Mouse (Mus musculus) liver, embryonic 11.5 days (tissue): Measurements from ENCODE around the gene Brip1. TPM values are rescaled to one million over a fixed set of nuclear protein-coding genes. Genes with fewer than 3 reads are reported as not detected.
A peak's percentile ranks its signal among the peaks of the same experiment; 100 is the strongest.
"Not testable (repeated sequence)": the region's sequence is repeated elsewhere in the genome, so short reads cannot be mapped to it uniquely, and the experiment has no call there.

Experiments used
- ATAC-seq: fragments of 200-750 bp; cut with Nextera tagmentation; replicated peaks from 2 replicates; pipeline ENCODE4 v1.8.0; 2017; ENCODE audit warnings: moderate number of reproducible peaks, mild to moderate bottlenecking, moderate TSS enrichment, moderate library complexity; ENCODE audit not compliant: low FRiP score
- DNase-seq: peaks from one replicate; pipeline ENCODE4 v3.0.0-alpha.2; 2017; ENCODE audit warnings: low spot score
- H3K27ac ChIP-seq: fragments of 300-500 bp; sonication (generic); 2 replicates; pipeline ENCODE4 v1.5.1; 2014; ENCODE audit warnings: mild to moderate bottlenecking, low read depth, low read length, control low read depth
- H3K27me3 ChIP-seq: fragments of 300-500 bp; sonication (generic); replicated peaks from 2 replicates; pipeline ENCODE4 v1.6.1; 2014; ENCODE audit warnings: low read length, mixed read lengths; ENCODE audit not compliant: control insufficient read depth, insufficient read depth
- H3K36me3 ChIP-seq: fragments of 300-500 bp; sonication (generic); 2 replicates; pipeline ENCODE4 v1.6.1; 2014; ENCODE audit warnings: mild to moderate bottlenecking, low read length, moderate library complexity, mixed read lengths; ENCODE audit not compliant: control insufficient read depth, insufficient read depth
- H3K4me1 ChIP-seq: fragments of 300-500 bp; sonication (generic); replicated peaks from 2 replicates; pipeline ENCODE4 v1.6.1; 2014; ENCODE audit warnings: low read length, mixed read lengths; ENCODE audit not compliant: control insufficient read depth, insufficient read depth
- H3K4me2 ChIP-seq: fragments of 300-500 bp; sonication (generic); 2 replicates; pipeline ENCODE4 v1.6.1; 2014; ENCODE audit warnings: mild to moderate bottlenecking, control low read depth, moderate library complexity
- H3K4me3 ChIP-seq: fragments of 300-500 bp; sonication (generic); 2 replicates; pipeline ENCODE4 v1.5.1; 2014; ENCODE audit warnings: low read depth, low read length, control low read depth
- H3K9ac ChIP-seq: fragments of 300-500 bp; sonication (generic); 2 replicates; pipeline ENCODE4 v1.6.1; 2014; ENCODE audit warnings: low read depth, low read length, control low read depth
- H3K9me3 ChIP-seq: fragments of 300-500 bp; sonication (generic); 2 replicates; pipeline ENCODE4 v1.6.1; 2016; ENCODE audit warnings: low read length, inconsistent platforms, mixed read lengths; ENCODE audit not compliant: control insufficient read depth
- WGBS: fragments of 180-500 bp; shearing (Covaris S2); extraction: QIAGEN DNeasy Blood & Tissue Kit; methylation state at CpG from one replicate; pipeline ENCODE4 v1.1.7; 2014; 5-methylcytosine and 5-hydroxymethylcytosine counted together
- polyA plus RNA-seq: library from polyadenylated mRNA; unstranded; fragments of >200 nt; fragmentation: Nextera tagmentation; extraction: Ambion mirVana; gene quantifications from 2 replicates; pipeline ENCODE4 v1.2.1, GENCODE M21; 2014

The Brip1 gene
- polyA plus RNA-seq, 1 experiment from 2014 or later: 10.0 TPM

DNA sequence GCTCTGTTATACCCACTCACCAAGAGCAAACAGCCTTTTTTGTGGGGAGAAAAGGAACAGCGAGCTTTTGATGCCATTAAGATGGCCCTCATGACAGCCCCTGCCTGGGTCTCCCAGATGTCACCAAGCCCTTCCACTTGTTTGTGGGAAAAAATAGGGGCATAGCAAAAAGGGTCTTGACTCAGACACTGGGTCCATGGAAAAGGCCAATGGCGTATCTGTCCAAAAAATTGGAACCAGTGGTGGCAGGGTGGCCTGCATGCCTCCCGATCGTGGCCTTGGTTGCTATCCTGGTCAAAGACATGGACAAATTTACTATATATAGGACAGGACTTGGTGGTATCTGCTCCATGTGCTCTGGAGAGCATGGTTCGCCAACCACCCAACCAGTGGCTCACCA is 4.0 kb upstream of the Brip1 start:
- DNase-seq: no peak
- 97% methylated on average over 5 of the region's 5 CpGs for WGBS
- Histone ChIP-seq H3K9me3 (no peaks in the 10 kb centered on the region), H3K4me1 (peaks cover 8% of the 10 kb centered on the region), H3K4me2 (no peak overlapping the region), H3K9ac (no peak overlapping the region), H3K36me3 (peaks cover 53% of the 10 kb centered on the region), H3K4me3 (no peak overlapping the region), H3K27me3 (no peaks in the 10 kb centered on the region), H3K27ac (no peak overlapping the region)
- no peak for ATAC-seq

DNA sequence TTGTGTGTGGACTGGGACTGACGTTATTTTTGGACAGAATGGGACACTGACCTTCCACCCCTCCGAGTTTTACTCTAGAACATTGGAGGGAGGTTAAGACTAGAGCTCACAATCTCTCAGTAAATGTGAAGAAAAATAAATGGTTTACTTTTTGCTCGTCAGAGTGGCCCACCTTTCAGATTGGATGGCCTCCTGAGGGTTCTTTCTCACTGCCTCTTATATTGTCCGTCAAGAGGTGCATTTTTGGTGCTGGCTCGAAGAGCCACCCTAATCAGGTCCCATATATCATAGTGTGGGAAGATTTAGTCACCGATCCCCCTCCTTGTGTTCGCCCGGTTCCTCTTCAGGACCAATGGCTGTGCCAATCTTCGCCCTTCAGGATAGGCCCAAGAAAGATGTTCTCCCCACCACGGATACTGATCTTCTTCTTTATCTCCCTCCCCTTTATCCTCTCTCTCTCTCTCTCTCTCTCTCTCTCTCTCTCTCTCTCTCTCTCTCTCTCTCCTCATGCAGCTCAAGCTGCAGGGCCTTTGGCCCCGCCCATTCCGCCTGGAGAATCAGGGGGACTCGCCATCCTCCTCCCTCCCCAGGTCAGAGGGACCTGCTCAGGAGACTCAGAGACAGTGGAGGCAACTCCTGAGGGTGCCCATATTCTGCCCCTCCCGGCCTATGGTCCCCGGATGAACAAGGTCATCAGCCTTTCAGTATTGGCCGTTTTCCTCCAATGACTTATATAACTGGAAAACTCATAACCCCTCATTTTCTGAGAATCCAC is 1.1 kb upstream of the Brip1 start:
- WGBS: 37% methylated on average over 16 of the region's 16 CpGs
- no peak for ATAC-seq
- H3K27ac ChIP-seq: peak overlapping the region; percentile 87
- peak overlapping the region; percentile 89 for H3K4me3 ChIP-seq
- H3K4me2 ChIP-seq: peak overlapping the region; percentile 69
- H3K27me3 ChIP-seq: no peaks in the 10 kb centered on the region
- DNase-seq: no peak
- H3K9ac ChIP-seq: peak overlapping the region; percentile 87
- peaks cover 11% of the 10 kb centered on the region for H3K4me1 ChIP-seq
- H3K36me3 ChIP-seq: peaks cover 42% of the 10 kb centered on the region
- no peaks in the 10 kb centered on the region for H3K9me3 ChIP-seq

GRCm38 (mm10) chr11:86200460-86201021 is 452 bp downstream of the Brip1 start:
- Histone ChIP-seq H3K9ac (peak overlapping the region; percentile 88), H3K36me3 (peaks cover 29% of the 10 kb centered on the region), H3K4me1 (peaks cover 11% of the 10 kb centered on the region), H3K27me3 (no peaks in the 10 kb centered on the region), H3K4me2 (peak overlapping the region; percentile 78), H3K9me3 (no peaks in the 10 kb centered on the region), H3K4me3 (peak overlapping the region; percentile 89), H3K27ac (peak overlapping the region; percentile 87)
- DNase-seq (no peak), ATAC-seq (peak; percentile 60)
- WGBS: under 1% methylated on average over 20 of the region's 21 CpGs

DNA sequence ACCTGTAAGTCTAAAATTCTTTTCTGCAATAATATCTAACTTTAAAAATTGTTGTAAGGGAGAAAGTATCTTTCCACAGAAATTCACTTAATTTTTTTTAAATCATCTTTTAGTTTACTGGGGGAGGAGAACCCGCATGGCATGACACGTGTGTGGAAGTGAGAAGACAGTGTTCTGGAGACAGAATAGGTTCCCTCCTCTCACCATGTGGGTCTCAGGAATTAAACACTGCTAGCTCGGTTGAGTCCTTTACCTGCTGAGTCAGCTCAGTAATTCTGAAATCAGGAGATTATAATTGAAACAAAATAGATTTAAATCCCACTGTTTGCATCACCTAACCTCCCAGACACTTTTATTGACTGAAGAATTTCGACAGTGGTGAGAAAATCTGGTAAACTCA is 1.3 kb downstream of the Brip1 start:
- H3K4me3 ChIP-seq: peak overlapping the region; percentile 89
- H3K9me3 ChIP-seq: no peaks in the 10 kb centered on the region
- H3K27me3 ChIP-seq: no peaks in the 10 kb centered on the region
- WGBS: 63% methylated on average over 4 of the region's 4 CpGs
- H3K4me1 ChIP-seq: peaks cover 11% of the 10 kb centered on the region
- DNase-seq (no peak), ATAC-seq (no peak)
- H3K27ac ChIP-seq: no peak overlapping the region
- H3K36me3 ChIP-seq: peaks cover 20% of the 10 kb centered on the region
- no peak overlapping the region; the same call in 1 of the 2 replicates for H3K9ac ChIP-seq
- peak overlapping the region; percentile 78 for H3K4me2 ChIP-seq

DNA sequence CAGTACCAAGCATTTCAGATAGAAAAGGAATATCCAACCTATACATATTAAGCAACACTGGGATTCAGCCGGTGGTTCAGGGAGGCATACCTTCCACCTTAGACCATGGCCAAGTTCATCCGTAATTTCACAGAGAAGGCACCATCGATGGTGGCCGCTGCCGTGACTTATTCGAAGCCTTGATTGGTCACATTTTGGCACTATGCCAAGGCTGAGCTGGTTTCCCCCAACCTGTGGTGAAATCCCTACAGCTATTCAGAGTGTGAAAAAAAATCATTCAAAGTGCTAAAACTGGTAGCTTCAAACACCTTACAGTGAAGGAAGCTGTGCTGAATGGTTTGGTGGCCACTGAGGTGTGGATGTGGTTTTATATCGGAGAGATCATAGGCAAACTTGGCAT is 15.8 kb downstream of the Brip1 start:
- H3K9me3 ChIP-seq, H3K4me1 ChIP-seq, H3K9ac ChIP-seq, ATAC-seq, H3K36me3 ChIP-seq, H3K27me3 ChIP-seq, H3K27ac ChIP-seq, H3K4me3 ChIP-seq, H3K4me2 ChIP-seq, DNase-seq: not testable (repeated sequence)
- 93% methylated on average over 7 of the region's 7 CpGs for WGBS

GRCm38 (mm10) chr11:86175833-86176232 is 25.2 kb downstream of the Brip1 start:
- H3K4me1 ChIP-seq: no peaks in the 10 kb centered on the region
- 74% methylated on average over 3 of the region's 3 CpGs for WGBS
- H3K4me3 ChIP-seq: no peak overlapping the region
- H3K36me3 ChIP-seq: no peaks in the 10 kb centered on the region
- ATAC-seq (no peak), DNase-seq (no peak)
- no peaks in the 10 kb centered on the region for H3K27me3 ChIP-seq
- no peak overlapping the region for H3K27ac ChIP-seq
- H3K9ac ChIP-seq: no peak overlapping the region
- no peak overlapping the region for H3K4me2 ChIP-seq
- H3K9me3 ChIP-seq: no peaks in the 10 kb centered on the region

- 59% methylated on average over 2 of the region's 2 CpGs for WGBS
- no peaks in the 10 kb centered on the region for H3K36me3 ChIP-seq
- H3K4me2 ChIP-seq: no peak overlapping the region
- no peaks in the 10 kb centered on the region for H3K27me3 ChIP-seq
- H3K9me3 ChIP-seq: no peaks in the 10 kb centered on the region
- no peaks in the 10 kb centered on the region for H3K4me1 ChIP-seq
- H3K27ac ChIP-seq: no peak overlapping the region
- H3K4me3 ChIP-seq: no peak overlapping the region
- no peak overlapping the region for H3K9ac ChIP-seq
- ATAC-seq (no peak), DNase-seq (no peak)
Observed at GRCm38 (mm10) chr11:86174173-86174572, 26.8 kb downstream of the Brip1 start.

DNA sequence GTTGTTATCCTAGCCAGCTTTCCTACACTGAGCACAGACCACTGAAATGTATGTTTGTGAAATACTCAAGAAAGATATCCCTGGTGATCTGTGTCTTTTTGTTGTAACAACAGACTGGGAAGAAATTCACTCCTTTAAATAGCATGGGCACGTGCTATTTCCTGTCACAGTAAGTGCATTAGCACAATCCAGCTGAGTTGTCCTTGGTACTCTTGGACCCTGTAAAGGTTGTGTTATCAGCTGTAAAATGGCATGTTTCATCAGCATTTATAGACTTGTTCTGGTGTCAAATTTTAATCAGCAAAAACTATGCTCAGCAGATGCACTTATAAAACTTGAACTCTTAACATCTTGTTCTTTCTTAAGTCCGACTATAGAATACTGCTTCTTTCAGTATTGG is 30.2 kb downstream of the Brip1 start:
- no peaks in the 10 kb centered on the region for H3K4me1 ChIP-seq
- no peaks in the 10 kb centered on the region for H3K27me3 ChIP-seq
- ATAC-seq (no peak), DNase-seq (no peak)
- H3K27ac ChIP-seq: no peak overlapping the region
- H3K9me3 ChIP-seq: no peaks in the 10 kb centered on the region
- no peaks in the 10 kb centered on the region for H3K36me3 ChIP-seq
- no peak overlapping the region for H3K4me2 ChIP-seq
- no peak overlapping the region for H3K9ac ChIP-seq
- WGBS: 82% methylated on average over 2 of the region's 2 CpGs
- H3K4me3 ChIP-seq: no peak overlapping the region

DNA sequence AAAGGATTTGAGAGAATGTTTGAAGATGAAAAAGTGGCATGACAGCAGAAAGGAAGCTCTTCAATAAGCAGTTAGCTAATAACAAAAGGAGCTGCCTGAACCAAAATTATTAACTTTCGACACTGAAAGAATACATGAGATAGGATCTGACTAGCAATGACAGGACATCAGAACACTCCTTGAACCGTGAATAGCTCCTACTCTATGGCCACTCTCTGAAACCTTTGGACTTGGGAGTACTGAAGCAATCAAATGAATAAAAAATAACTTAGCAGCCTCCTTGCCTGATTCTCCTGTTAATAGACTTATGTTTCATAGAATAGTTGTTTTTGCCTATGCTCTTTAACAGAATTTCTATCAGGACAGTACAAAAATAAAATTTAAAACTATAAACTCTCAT is 40.7 kb downstream of the Brip1 start:
- H3K9me3 ChIP-seq: no peaks in the 10 kb centered on the region
- no peak overlapping the region for H3K4me3 ChIP-seq
- ATAC-seq: no peak
- 73% methylated on average over 2 of the region's 2 CpGs for WGBS
- no peak overlapping the region for H3K27ac ChIP-seq
- DNase-seq: no peak
- no peak overlapping the region for H3K4me2 ChIP-seq
- H3K9ac ChIP-seq: no peak overlapping the region
- no peaks in the 10 kb centered on the region for H3K36me3 ChIP-seq
- H3K27me3 ChIP-seq: no peaks in the 10 kb centered on the region
- H3K4me1 ChIP-seq: no peaks in the 10 kb centered on the region; the same call in 1 of the 2 replicates
